Mouse (Mus musculus): ENCODE measurements around the gene Macrod2. TPM values are rescaled to one million over a fixed set of nuclear protein-coding genes. Genes with fewer than 3 reads are reported as not detected.

Gene Macrod2
- polyA plus RNA-seq, 1 experiment from 2014 or later: 42.1 TPM

DNA sequence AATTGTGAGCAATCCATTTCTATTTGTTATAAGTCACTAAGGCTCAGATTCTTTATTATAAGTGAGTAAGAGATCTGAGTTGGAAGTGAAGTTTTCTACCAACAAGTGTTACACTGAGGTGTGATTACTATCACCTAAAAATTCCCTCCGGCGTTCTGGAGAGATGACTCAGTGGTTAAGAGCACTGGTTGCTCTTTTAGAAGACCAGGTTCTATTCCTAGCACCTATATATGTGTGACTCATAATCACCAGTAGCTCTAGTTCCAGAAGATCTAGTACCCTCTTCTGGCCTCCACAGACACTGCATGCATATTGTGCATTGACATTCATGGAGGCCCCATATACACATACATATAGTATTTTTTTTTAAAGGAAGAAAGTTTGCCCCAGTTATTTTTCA, 80.7 kb downstream of the Macrod2 start:
- Histone ChIP-seq H3K4me2 (ENCODE audit: low read depth, severe bottlenecking) (no peak overlapping the region), H3K4me3 (ENCODE audit: low read depth, low read length) (no peak overlapping the region), H3K9ac (ENCODE audit: low read length) (no peak overlapping the region), H3K4me1 (ENCODE audit: control insufficient read depth, insufficient read depth, low read length) (no peaks in the 10 kb centered on the region), H3K27ac (replicated peaks; ENCODE audit: low read depth, low read length) (no peak overlapping the region), H3K27me3 (ENCODE audit: control insufficient read depth, insufficient read depth, low read length) (no peaks in the 10 kb centered on the region), H3K9me3 (ENCODE audit: control insufficient read depth, low read length) (no peaks in the 10 kb centered on the region), H3K36me3 (ENCODE audit: control insufficient read depth, insufficient read depth, low read length) (no peaks in the 10 kb centered on the region)
- 85% methylated on average over 2 of the region's 2 CpGs for WGBS
- DNase-seq (ENCODE audit: low spot score) (no peak), ATAC-seq (ENCODE audit: insufficient number of reproducible peaks, low FRiP score, low TSS enrichment, low read depth) (no peak)

DNA sequence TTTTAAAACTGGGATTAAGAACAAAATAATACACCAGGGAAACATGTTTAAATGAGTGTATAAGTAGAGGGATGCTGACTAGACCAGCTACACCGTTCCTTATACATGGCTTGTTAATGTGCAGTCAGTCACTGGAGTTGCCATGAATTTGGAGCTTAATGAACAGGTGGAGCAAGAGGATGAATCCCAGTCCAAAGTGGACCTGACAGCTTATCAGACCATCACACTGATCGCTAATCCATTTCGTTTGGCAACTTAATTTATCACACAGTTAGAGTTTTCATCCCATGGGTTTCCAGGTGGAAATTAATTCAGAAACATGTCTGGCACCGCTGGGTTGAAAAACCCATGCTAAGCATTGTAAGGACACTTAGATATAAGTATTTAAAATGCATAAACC, 81.8 kb downstream of the Macrod2 start:
- H3K4me1 ChIP-seq (ENCODE audit: control insufficient read depth, insufficient read depth, low read length): no peaks in the 10 kb centered on the region
- H3K27me3 ChIP-seq (ENCODE audit: control insufficient read depth, insufficient read depth, low read length): no peaks in the 10 kb centered on the region
- no peak for DNase-seq (ENCODE audit: low spot score)
- ATAC-seq (ENCODE audit: insufficient number of reproducible peaks, low FRiP score, low TSS enrichment, low read depth): no peak
- WGBS: 83% methylated on average over 4 of the region's 4 CpGs
- H3K9me3 ChIP-seq (ENCODE audit: control insufficient read depth, low read length): no peaks in the 10 kb centered on the region
- no peak overlapping the region for H3K9ac ChIP-seq (ENCODE audit: low read length)
- no peak overlapping the region for H3K27ac ChIP-seq (replicated peaks; ENCODE audit: low read depth, low read length)
- H3K36me3 ChIP-seq (ENCODE audit: control insufficient read depth, insufficient read depth, low read length): no peaks in the 10 kb centered on the region
- H3K4me2 ChIP-seq (ENCODE audit: low read depth, severe bottlenecking): no peak overlapping the region
- no peak overlapping the region for H3K4me3 ChIP-seq (ENCODE audit: low read depth, low read length)

DNA sequence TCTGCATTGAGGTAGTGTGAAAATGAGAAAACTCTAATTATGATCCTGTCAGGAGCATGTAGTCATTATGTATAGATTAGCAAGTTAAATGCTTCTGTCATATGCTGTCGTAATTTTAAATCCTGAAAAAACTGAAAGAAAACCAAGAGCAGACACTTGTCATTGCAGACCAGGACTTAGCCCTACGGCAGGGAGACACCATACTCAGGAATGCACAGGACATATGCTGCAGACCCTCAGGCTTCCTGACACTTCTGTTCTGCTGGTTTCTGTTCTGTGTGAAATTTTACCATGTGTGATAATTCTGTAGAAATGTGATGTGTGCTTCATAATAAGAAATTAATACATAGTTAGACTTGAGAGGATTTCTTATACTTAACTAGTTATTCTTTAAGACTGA, 87.5 kb downstream of the Macrod2 start:
- ATAC-seq (ENCODE audit: insufficient number of reproducible peaks, low FRiP score, low TSS enrichment, low read depth) (no peak), DNase-seq (ENCODE audit: low spot score) (no peak)
- Histone ChIP-seq H3K27me3 (ENCODE audit: control insufficient read depth, insufficient read depth, low read length) (no peaks in the 10 kb centered on the region), H3K36me3 (ENCODE audit: control insufficient read depth, insufficient read depth, low read length) (no peaks in the 10 kb centered on the region), H3K9ac (ENCODE audit: low read length) (no peak overlapping the region), H3K9me3 (ENCODE audit: control insufficient read depth, low read length) (no peaks in the 10 kb centered on the region), H3K27ac (replicated peaks; ENCODE audit: low read depth, low read length) (no peak overlapping the region), H3K4me1 (ENCODE audit: control insufficient read depth, insufficient read depth, low read length) (no peaks in the 10 kb centered on the region), H3K4me3 (ENCODE audit: low read depth, low read length) (no peak overlapping the region), H3K4me2 (ENCODE audit: low read depth, severe bottlenecking) (no peak overlapping the region)
- 77% methylated on average over 2 of the region's 2 CpGs for WGBS

DNA sequence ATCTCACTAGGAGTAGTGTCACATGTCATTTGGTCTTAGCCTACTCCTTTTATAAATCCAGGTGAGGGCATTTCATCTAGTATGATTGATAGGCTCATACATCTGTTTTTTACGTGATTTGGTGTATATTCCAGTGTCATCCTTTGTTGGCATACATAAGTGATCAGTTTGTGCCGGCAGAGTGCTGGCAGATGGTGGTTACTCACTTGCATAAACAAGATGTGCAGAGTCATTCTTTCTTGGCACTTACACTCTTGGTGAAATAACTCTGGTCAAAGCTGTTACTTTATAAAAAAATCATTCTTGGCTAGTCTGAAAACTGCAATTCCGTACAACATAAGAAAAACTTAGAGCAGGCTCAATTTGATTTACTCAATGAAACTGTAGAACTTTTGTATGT, 102.6 kb downstream of the Macrod2 start:
- no peaks in the 10 kb centered on the region for H3K9me3 ChIP-seq (ENCODE audit: control insufficient read depth, low read length)
- no peaks in the 10 kb centered on the region for H3K27me3 ChIP-seq (ENCODE audit: control insufficient read depth, insufficient read depth, low read length)
- no peak overlapping the region for H3K4me3 ChIP-seq (ENCODE audit: low read depth, low read length)
- ATAC-seq (ENCODE audit: insufficient number of reproducible peaks, low FRiP score, low TSS enrichment, low read depth) (no peak), DNase-seq (ENCODE audit: low spot score) (no peak)
- H3K4me1 ChIP-seq (ENCODE audit: control insufficient read depth, insufficient read depth, low read length): no peaks in the 10 kb centered on the region
- WGBS: 73% methylated on average over 3 of the region's 3 CpGs
- H3K9ac ChIP-seq (ENCODE audit: low read length): no peak overlapping the region
- H3K36me3 ChIP-seq (ENCODE audit: control insufficient read depth, insufficient read depth, low read length): no peaks in the 10 kb centered on the region
- H3K27ac ChIP-seq (replicated peaks; ENCODE audit: low read depth, low read length): no peak overlapping the region
- H3K4me2 ChIP-seq (ENCODE audit: low read depth, severe bottlenecking): no peak overlapping the region

DNA sequence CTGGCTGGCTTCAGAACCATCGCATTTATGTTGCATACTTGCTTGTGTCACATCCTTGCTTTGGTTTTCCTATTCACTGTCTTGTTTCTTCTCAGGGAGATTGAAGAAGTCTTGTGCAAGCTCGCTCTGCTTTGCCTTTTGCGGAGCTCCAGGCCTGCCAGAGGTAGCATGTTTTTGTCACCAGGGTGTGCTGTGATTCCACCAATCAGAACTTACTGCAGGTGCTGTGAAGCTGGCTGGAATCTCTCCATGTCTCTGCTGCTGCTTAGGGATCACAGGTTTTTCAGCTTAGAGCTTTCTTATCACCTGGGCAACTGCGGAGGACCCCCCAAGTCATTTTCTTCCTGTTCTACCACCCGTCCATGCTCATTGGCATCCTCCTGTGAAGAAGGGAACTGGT, 105.8 kb downstream of the Macrod2 start:
- Histone ChIP-seq H3K36me3 (ENCODE audit: control insufficient read depth, insufficient read depth, low read length) (no peaks in the 10 kb centered on the region), H3K9me3 (ENCODE audit: control insufficient read depth, low read length) (no peaks in the 10 kb centered on the region), H3K4me1 (ENCODE audit: control insufficient read depth, insufficient read depth, low read length) (no peaks in the 10 kb centered on the region), H3K27ac (replicated peaks; ENCODE audit: low read depth, low read length) (no peak overlapping the region), H3K4me3 (ENCODE audit: low read depth, low read length) (no peak overlapping the region), H3K27me3 (ENCODE audit: control insufficient read depth, insufficient read depth, low read length) (no peaks in the 10 kb centered on the region), H3K9ac (ENCODE audit: low read length) (no peak overlapping the region), H3K4me2 (ENCODE audit: low read depth, severe bottlenecking) (no peak overlapping the region)
- ATAC-seq (ENCODE audit: insufficient number of reproducible peaks, low FRiP score, low TSS enrichment, low read depth) (no peak), DNase-seq (ENCODE audit: low spot score) (peak; percentile 71)
- 32% methylated on average over 5 of the region's 5 CpGs for WGBS

DNA sequence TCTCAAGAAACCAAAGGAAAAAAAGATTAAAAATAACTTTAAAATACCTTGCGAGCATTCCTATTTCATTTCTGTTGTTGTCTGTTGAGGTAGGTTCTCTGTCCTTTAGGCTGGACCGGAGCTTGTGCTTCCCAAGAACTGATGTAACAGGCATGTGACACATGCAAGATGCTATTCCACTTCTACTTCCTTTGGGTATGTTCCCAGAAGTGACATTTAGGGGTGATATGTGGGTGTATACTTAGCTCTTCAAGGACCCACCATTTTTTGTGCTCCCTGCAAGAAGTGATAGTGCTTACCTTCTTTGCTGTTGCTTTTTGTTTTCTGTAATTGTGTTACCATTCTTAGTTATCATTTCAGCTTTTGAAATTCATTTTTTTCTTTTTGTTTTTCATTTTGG, 126.4 kb downstream of the Macrod2 start:
- Histone ChIP-seq H3K27me3 (ENCODE audit: control insufficient read depth, insufficient read depth, low read length) (no peaks in the 10 kb centered on the region), H3K9me3 (ENCODE audit: control insufficient read depth, low read length) (no peaks in the 10 kb centered on the region), H3K27ac (replicated peaks; ENCODE audit: low read depth, low read length) (no peak overlapping the region), H3K4me3 (ENCODE audit: low read depth, low read length) (no peak overlapping the region), H3K4me2 (ENCODE audit: low read depth, severe bottlenecking) (no peak overlapping the region), H3K4me1 (ENCODE audit: control insufficient read depth, insufficient read depth, low read length) (no peaks in the 10 kb centered on the region), H3K9ac (ENCODE audit: low read length) (no peak overlapping the region), H3K36me3 (ENCODE audit: control insufficient read depth, insufficient read depth, low read length) (no peaks in the 10 kb centered on the region)
- DNase-seq (ENCODE audit: low spot score) (no peak), ATAC-seq (ENCODE audit: insufficient number of reproducible peaks, low FRiP score, low TSS enrichment, low read depth) (no peak)
- 96% methylated on average over 2 of the region's 2 CpGs for WGBS

DNA sequence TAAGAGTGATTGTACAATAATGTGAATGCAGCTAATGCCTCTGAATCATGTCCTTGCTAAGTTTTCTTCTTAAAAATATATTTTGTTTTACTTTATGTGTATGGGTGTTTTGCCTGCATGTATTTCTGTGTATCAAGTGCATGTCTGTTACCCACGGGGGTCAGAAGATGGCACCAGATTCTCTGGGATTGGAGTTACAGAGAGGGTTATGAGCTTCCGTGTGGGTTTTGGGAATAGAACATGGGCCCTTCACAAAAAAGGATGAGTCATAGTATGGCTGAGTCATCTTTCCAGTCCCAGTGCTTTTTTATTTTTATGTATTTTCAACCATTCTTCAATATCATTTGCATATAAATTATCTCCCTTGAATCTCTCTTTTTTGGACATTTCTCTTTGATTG, 135.1 kb downstream of the Macrod2 start:
- Histone ChIP-seq H3K4me1 (ENCODE audit: control insufficient read depth, insufficient read depth, low read length) (no peaks in the 10 kb centered on the region), H3K4me2 (ENCODE audit: low read depth, severe bottlenecking) (no peak overlapping the region), H3K27ac (replicated peaks; ENCODE audit: low read depth, low read length) (no peak overlapping the region), H3K27me3 (ENCODE audit: control insufficient read depth, insufficient read depth, low read length) (no peaks in the 10 kb centered on the region), H3K36me3 (ENCODE audit: control insufficient read depth, insufficient read depth, low read length) (no peaks in the 10 kb centered on the region), H3K4me3 (ENCODE audit: low read depth, low read length) (no peak overlapping the region), H3K9me3 (ENCODE audit: control insufficient read depth, low read length) (no peaks in the 10 kb centered on the region), H3K9ac (ENCODE audit: low read length) (no peak overlapping the region)
- ATAC-seq (ENCODE audit: insufficient number of reproducible peaks, low FRiP score, low TSS enrichment, low read depth) (no peak), DNase-seq (ENCODE audit: low spot score) (no peak)
- WGBS: 76% methylated on average over 2 of the region's 2 CpGs

DNA sequence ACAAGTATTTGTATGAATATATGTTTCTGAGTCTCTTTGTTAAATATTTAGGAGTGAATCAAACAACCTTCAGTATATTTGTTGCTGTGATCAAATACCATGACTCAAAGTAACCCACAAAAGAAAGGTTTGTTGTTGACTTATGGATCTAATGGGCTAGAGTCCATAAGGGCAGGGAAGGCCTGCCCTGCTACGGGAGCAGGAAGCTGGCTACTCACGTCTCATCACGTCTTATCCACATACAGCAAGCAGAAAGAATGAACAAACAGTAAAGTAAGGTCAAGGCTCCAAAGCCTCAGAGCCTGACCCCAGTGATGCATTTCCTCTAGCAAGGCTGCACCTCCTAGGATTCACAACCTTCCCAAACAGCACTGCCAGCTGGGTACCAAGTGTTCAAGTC, 136.9 kb downstream of the Macrod2 start:
- H3K4me1 ChIP-seq (ENCODE audit: control insufficient read depth, insufficient read depth, low read length): no peaks in the 10 kb centered on the region
- H3K27me3 ChIP-seq (ENCODE audit: control insufficient read depth, insufficient read depth, low read length): no peaks in the 10 kb centered on the region
- no peak overlapping the region for H3K4me3 ChIP-seq (ENCODE audit: low read depth, low read length)
- ATAC-seq (ENCODE audit: insufficient number of reproducible peaks, low FRiP score, low TSS enrichment, low read depth): no peak
- H3K9ac ChIP-seq (ENCODE audit: low read length): no peak overlapping the region
- WGBS: 82% methylated on average over 3 of the region's 3 CpGs
- no peaks in the 10 kb centered on the region for H3K36me3 ChIP-seq (ENCODE audit: control insufficient read depth, insufficient read depth, low read length)
- no peak overlapping the region for H3K4me2 ChIP-seq (ENCODE audit: low read depth, severe bottlenecking)
- no peak for DNase-seq (ENCODE audit: low spot score)
- H3K27ac ChIP-seq (replicated peaks; ENCODE audit: low read depth, low read length): no peak overlapping the region
- H3K9me3 ChIP-seq (ENCODE audit: control insufficient read depth, low read length): no peaks in the 10 kb centered on the region

DNA sequence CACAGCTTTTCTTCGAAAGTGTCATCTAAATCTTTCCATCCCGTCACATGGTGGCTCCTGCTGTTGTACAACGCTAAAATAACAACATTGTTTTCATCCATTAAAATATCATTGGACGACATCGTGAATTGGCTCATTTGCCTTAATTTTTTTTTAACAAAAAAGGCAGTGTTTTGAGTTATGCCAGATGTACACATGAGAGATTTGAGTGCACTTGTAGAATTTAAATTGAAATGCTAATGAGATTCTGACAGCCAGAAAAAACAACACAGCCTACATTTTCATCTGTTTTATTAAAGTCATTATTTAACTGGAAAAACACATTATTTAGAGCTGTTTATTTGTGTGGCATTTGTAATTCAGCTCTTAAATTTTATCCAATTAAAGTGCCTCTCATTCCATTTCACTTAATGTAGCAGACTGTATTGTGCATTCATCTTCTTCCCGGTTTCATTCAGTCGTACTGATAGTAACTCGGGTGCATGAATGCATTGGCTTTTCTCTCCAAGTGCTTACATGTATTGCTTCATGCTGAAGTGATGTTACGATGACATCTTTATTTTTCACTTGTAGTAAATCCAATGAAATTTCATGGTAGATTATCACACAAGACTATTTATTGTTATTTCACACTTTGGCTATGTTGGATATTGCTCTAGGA, 137.9 kb downstream of the Macrod2 start:
- no peak overlapping the region for H3K9ac ChIP-seq (ENCODE audit: low read length)
- no peaks in the 10 kb centered on the region for H3K36me3 ChIP-seq (ENCODE audit: control insufficient read depth, insufficient read depth, low read length)
- H3K27me3 ChIP-seq (ENCODE audit: control insufficient read depth, insufficient read depth, low read length): no peaks in the 10 kb centered on the region
- H3K4me1 ChIP-seq (ENCODE audit: control insufficient read depth, insufficient read depth, low read length): no peaks in the 10 kb centered on the region
- H3K4me2 ChIP-seq (ENCODE audit: low read depth, severe bottlenecking): no peak overlapping the region
- WGBS: 88% methylated on average over 9 of the region's 9 CpGs
- no peaks in the 10 kb centered on the region for H3K9me3 ChIP-seq (ENCODE audit: control insufficient read depth, low read length)
- H3K4me3 ChIP-seq (ENCODE audit: low read depth, low read length): no peak overlapping the region
- H3K27ac ChIP-seq (replicated peaks; ENCODE audit: low read depth, low read length): no peak overlapping the region
- ATAC-seq (ENCODE audit: insufficient number of reproducible peaks, low FRiP score, low TSS enrichment, low read depth): no peak
- DNase-seq (ENCODE audit: low spot score): no peak
